Mouse (Mus musculus) adrenal gland, postnatal 10 days (tissue): ENCODE measurements around the gene Gm973. TPM values are rescaled to one million over a fixed set of nuclear protein-coding genes. Genes with fewer than 3 reads are reported as not detected.

Experiments used
- total RNA-seq, 2 experiments: library from RNA; stranded (reverse); gene quantifications; 2 replicates each; pipeline ENCODE4 v1.2.3; 2021

Gene Gm973
- total RNA-seq, 2 experiments from 2014 or later = 5.7 to 9.7 TPM

Other genes with a start within 250 kb of the Gm973 start
- 10 to 100 TPM; 12.6 to 18.3 TPM for gene Fzd7, start 33.8 kb upstream of the Gm973 start, total RNA-seq
- 100 to 1,000 TPM; 105 to 125 TPM for gene Sumo1, start 154.6 kb downstream of the Gm973 start, total RNA-seq
- 100 to 1,000 TPM; 114 to 126 TPM for gene Nop58, start 168.7 kb downstream of the Gm973 start, total RNA-seq
- gene Bmpr2, start 247.1 kb downstream of the Gm973 start, total RNA-seq = 10 to 100 TPM; 49.2 to 55.0 TPM